Mouse (Mus musculus) adrenal gland, adult 8-10 months (tissue): ENCODE measurements at regions not wholly inside any gene's neighbourhood (a gene's known extent, or its start where the extent isn't known, plus 50 kb on each side); places are given as distances from the start of the nearest gene placed in this dataset.

Source experiments
- DNase-seq: peaks from one replicate; pipeline ENCODE4 v3.0.0; 2022

DNA sequence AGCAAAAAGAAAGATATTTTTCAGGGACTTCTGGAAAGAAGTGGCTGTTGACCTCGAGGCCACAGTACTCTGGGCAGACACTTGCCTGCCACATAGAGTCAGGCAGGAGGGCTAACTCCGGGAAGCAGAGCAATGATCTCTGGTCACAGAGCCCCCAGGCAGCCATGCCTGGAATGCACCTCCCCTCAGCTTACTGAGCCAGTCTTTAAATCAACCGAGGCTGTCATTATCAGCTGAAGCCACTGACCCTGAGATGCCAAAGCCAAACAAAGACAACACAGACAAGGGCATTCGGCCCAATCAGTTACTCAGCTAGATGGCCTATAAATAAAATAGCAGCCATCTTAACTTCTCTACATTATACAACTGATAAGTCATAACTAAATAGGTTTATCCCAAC, 52.2 kb upstream of the Foxo6 start:
- peak; percentile 21 for DNase-seq

GRCm38 (mm10) chr4:120340686-120341085, 53.5 kb upstream of the Foxo6 start:
- no peak for DNase-seq

DNA sequence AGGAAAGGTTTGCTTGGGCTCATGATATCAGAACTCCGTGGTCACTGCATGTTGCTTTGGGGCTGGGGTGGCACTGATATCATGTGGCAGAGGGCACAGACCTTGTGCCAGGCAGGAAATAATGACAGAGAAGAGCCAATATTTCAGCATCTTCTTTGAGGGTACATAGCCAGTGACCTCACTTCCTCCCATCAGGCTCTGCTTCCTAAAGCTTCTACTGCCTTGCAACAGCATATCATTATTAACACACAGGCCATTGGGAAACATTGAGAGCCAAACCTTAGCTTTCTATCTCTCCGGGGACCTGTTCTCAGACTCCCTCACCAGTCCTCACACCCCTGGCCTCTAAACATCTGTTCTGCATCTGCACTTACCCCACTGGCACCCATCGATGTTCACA, 54.8 kb upstream of the Foxo6 start:
- DNase-seq: no peak

- no peak for DNase-seq
Measured at GRCm38 (mm10) chr4:120342658-120343057, 55.5 kb upstream of the Foxo6 start.

DNA sequence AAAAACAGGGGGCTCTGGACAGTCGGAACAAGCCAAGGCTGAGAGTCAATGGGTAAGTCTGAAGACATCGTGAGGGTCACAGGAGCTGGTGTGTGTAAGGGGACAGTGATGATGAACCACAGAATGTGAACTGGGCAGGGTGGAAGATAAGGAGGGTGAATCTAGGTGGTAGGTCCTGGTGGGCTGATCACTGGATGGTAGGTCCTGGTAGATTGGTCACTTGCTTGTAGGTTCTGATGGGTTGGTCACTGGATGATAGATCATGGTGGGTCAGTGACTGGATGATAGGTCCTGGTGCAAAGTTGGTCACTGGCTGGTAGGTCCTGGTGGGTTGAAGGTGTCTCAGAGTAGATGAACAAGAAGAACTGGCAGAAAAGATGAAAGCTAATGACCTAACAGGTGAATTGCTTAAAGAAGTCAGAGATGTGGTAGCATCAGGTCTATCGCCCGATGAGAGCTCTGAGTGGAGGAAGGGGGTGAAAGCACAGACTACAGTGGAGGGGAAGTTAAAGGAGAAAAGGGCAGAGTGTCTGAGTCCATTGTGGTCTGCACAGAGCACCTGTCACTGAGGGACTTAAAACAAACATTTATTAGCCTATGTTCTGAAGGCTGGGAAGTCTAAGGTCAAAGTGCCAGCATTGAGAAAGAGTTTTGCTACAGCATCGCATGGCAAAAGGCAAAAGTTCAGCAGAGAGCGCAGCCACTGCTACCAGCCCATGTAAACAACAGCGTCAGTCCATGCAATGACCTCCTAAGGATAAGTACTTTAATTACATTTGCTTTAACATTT, 58.7 kb upstream of the Foxo6 start:
- no peak for DNase-seq

- no peak for DNase-seq
Measured at GRCm38 (mm10) chr4:120349841-120350240, 55.2 kb upstream of the Scmh1 start.

GRCm38 (mm10) chr4:120353784-120354183, 51.3 kb upstream of the Scmh1 start:
- no peak for DNase-seq
